In genomic region chr1:90842789-90843587, GRCm38 (mm10) we compare ENCODE assay signal across 7 mouse cellular contexts. TPM values are rescaled to one million over a fixed set of nuclear protein-coding genes. Genes with fewer than 3 reads are reported as not detected.
DNase-seq lines count a peak whose midpoint lies in the region; ATAC-seq and TF ChIP-seq lines count a peak whose summit lies in the region.

No protein-coding gene starts in this region.

- H3K4me3 ChIP-seq in testis, adult 2 months (ENCODE audit: control insufficient read depth, low read depth, low read length): peak overlapping the region; percentile 25; the same call in 1 of the 2 replicates
- peak overlapping the region; percentile 48 for H3K4me3 ChIP-seq in limb, embryonic 14.5 days (replicated peaks; ENCODE audit: low read length)

- H3K36me3 ChIP-seq in testis, adult 2 months (ENCODE audit: control insufficient read depth, insufficient read depth, low read length): no peaks in the 10 kb centered on the region
- no peaks in the 10 kb centered on the region for H3K36me3 ChIP-seq in limb, embryonic 14.5 days (ENCODE audit: control insufficient read depth, insufficient read depth, low read length)

- no peak for DNase-seq in testis, postnatal 14 days (ENCODE audit: low spot score)
- peak; percentile 41 for DNase-seq in heart, adult 8-10 months (ENCODE audit: low spot score)
- no peak for DNase-seq in limb, embryonic 14.5 days (ENCODE audit: low spot score)
- no peak for DNase-seq in thymus, postnatal 14 days
- DNase-seq in right cerebral cortex, adult 2 months (ENCODE audit: low spot score in 2 of 2): no peak
- DNase-seq in embryo, embryonic 11 days: no peak

- 0 out of 2 replicates have a peak overlapping the region, but pooled peaks have one; percentile 5 for H3K27ac ChIP-seq in testis, adult 2 months (ENCODE audit: control insufficient read depth, insufficient read depth, low read depth, low read length)
- H3K27ac ChIP-seq in limb, embryonic 14.5 days (replicated peaks; ENCODE audit: low read depth, low read length): peak overlapping the region; percentile 81

- H3K4me2 ChIP-seq in limb, embryonic 14.5 days (replicated peaks; ENCODE audit: low read depth, low read length, severe bottlenecking): peak overlapping the region; percentile 68

- H3K27me3 ChIP-seq in testis, adult 2 months (ENCODE audit: control insufficient read depth, insufficient read depth, low read length): no peaks in the 10 kb centered on the region
- H3K27me3 ChIP-seq in limb, embryonic 14.5 days (ENCODE audit: control insufficient read depth, insufficient read depth, low read length): no peaks in the 10 kb centered on the region

- no peak for TF ChIP-seq POLR2A in testis, adult 2 months (IDR thresholded peaks at IDR 0.05; ENCODE audit: control insufficient read depth, low read depth, low read length)
- TF ChIP-seq POLR2A in limb, embryonic 14.5 days (IDR thresholded peaks at IDR 0.05; ENCODE audit: borderline replicate concordance, extremely low read depth, insufficient read depth, insufficient read length): no peak

- 63% methylated on average over 9 of the region's 9 CpGs for WGBS in limb, embryonic 14.5 days

- no peak for ATAC-seq in limb, embryonic 14.5 days (ENCODE audit: low FRiP score, low read depth)

- no peaks in the 10 kb centered on the region for H3K4me1 ChIP-seq in testis, adult 2 months (ENCODE audit: control insufficient read depth, insufficient read depth, low read length)
- peaks cover 57% of the 10 kb centered on the region for H3K4me1 ChIP-seq in limb, embryonic 14.5 days (ENCODE audit: control insufficient read depth, insufficient read depth, low read length)

- TF ChIP-seq CTCF in testis, adult 2 months (IDR thresholded peaks at IDR 0.05; ENCODE audit: control insufficient read depth, insufficient read depth, insufficient replicate concordance, low read depth, low read length): no peak

- H3K9me3 ChIP-seq in limb, embryonic 14.5 days (ENCODE audit: control insufficient read depth, low read length): no peaks in the 10 kb centered on the region

- H3K9ac ChIP-seq in limb, embryonic 14.5 days (ENCODE audit: low read depth, low read length, severe bottlenecking): peak overlapping the region; percentile 57

RNA-seq across cellular contexts. Expression of gene Col6a3, which starts 0.8 kb away (rescaled TPM):
- 5.3 and 5.8 TPM in 2 replicates for polyA plus RNA-seq in testis, adult 2 months (2012; rRNA removed)
- total RNA-seq in heart, adult 8-10 months (2022): 10 to 100 TPM in 3 of 4 experiments, 1 to 10 TPM in 1; 9.9 to 29.8 (median 23.8) TPM
- polyA plus RNA-seq in limb, embryonic 14.5 days (2012; rRNA removed): 291 and 326 TPM in 2 replicates
- 204 and 224 TPM in 2 replicates for polyA plus RNA-seq in limb, embryonic 14.5 days (2014; fragmentation: Nextera tagmentation; extraction: Ambion mirVana)

Comparison
In these comparisons a context has a peak if more than half of its experiments do, and no peak if none do; other contexts are left out.
1. RNA of gene Col6a3, which starts 0.8 kb away (polyA plus RNA-seq): 204 to 326 TPM in limb, embryonic 14.5 days; 5.3 to 5.8 TPM in testis, adult 2 months; every median in the first group is over 10 times any median in the second.